Mouse (Mus musculus): ENCODE results near the gene Pmf1.
A peak's percentile ranks its signal among the peaks of the same experiment; 100 is the strongest.
"Not testable (repeated sequence)": the region's sequence is repeated elsewhere in the genome, so short reads cannot be mapped to it uniquely, and the experiment has no call there.

Pmf1 gene

DNA sequence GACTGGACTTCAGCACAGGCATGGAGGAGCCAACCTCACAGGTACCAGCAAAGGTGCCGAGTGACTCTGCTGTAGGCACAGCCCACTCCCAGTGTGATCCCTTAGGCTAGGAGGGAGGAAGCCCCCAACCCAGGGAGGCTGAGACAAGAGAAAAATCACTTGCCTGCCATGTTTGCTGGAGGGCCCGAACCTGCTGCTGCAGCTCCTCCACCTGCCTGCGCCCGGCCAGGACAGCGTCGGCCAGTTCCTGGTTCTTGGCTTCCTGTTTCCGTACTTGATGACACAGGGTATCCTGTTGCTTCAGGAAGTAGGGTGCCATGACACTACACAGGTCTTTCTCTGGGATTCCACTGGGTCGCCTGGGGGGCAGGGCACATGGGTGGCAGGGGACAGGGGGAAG, 14.4 kb downstream of the Pmf1 start:
- no peak for DNase-seq (ENCODE audit: low spot score in 2 of 2)

GRCm38 (mm10) chr3:88395288-88395687, 14.8 kb downstream of the Pmf1 start:
- no peak for DNase-seq (ENCODE audit: low spot score in 2 of 2)

DNA sequence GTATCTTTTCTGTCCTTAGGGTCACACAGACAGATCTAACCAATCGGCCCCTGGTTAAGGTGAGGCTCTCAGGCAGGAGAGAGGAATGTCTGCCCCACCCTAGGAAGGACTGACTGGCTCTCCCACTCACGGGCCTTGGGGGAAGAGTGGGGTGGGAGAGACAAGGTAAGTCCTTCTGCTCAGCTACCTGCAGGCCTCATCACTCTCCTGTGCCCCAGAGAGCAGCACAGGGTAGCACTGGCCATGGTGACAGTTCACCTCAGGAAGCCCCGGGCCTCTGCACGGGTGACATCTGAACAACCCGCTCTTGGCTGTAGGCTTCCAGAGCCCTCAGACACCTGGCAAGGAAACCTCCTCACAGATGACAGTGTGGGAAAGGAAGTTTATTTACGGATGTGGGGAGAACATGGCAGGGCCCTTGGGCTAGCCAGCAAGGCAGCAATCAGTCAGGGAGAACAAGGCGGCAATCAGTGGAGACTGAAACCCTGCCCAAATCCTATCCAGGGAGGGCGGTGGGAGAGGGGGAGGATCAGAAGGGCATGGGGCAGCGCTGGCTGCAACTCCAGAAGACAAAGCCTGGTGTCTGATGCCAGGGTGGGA, 16.3 kb downstream of the Pmf1 start:
- no peak for DNase-seq (ENCODE audit: low spot score in 2 of 2)

- no peak for DNase-seq (ENCODE audit: low spot score in 2 of 2)
Observed at GRCm38 (mm10) chr3:88384364-88384763, 25.8 kb downstream of the Pmf1 start, which contains the start of gene Bglap. Gene Bglap, minus strand, starts transcription at chr3:88384464.

DNA sequence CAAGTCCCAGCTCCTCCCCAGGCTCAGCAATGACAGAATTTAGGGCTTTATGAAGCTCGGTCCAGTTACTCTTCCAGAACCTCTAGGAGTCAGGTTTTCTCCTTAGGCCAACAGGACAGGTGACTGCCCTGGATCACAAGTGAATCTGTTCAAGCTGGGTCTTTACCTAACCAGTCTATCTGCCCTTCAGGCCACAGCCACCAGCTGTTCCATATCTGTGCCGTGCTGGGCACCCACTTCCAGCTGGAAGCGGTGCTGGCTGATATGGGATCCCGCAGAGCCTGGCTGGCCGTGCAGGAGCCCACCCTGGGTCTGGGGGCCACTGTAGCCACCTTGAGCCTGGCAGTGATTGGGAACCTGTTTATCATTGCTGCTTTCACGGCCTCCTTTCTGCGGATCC, 27.7 kb downstream of the Pmf1 start:
- not testable (repeated sequence) for DNase-seq (ENCODE audit: low spot score in 2 of 2)

- DNase-seq (ENCODE audit: low spot score in 2 of 2), result not testable (repeated sequence)
Observed at GRCm38 (mm10) chr3:88381389-88382315, 28.5 kb downstream of the Pmf1 start.

DNA sequence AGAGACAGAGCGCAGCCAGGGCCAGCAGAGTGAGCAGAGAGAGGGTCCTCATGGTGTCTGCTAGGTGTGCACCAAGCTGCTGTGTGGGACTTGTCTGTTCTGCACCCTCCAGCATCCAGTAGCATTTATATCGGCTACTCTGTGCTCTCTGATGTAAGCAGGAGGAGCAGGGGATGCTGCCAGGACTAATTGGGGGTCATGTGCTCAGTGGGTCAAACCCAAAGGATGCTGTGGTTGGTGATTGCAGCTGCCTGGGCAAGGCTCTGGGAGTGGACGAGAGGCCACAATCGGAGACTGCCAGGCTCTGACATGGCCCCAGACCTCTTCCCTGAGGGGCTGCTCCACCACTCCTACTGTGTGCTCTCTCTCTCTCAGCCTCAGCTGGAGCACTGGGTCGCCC, 31.5 kb downstream of the Pmf1 start, which contains the start of gene Bglap2:
TSS of gene Bglap2 (minus strand) at position 101 of the 400 bp plus-strand sequence.
- DNase-seq (ENCODE audit: low spot score in 2 of 2), result not testable (repeated sequence)

GRCm38 (mm10) chr3:88376644-88377043, 33.5 kb downstream of the Pmf1 start:
- not testable (repeated sequence) for DNase-seq (ENCODE audit: low spot score in 2 of 2)

GRCm38 (mm10) chr3:88375750-88376626, 34.1 kb downstream of the Pmf1 start:
- not testable (repeated sequence) for DNase-seq (ENCODE audit: low spot score in 2 of 2)

DNA sequence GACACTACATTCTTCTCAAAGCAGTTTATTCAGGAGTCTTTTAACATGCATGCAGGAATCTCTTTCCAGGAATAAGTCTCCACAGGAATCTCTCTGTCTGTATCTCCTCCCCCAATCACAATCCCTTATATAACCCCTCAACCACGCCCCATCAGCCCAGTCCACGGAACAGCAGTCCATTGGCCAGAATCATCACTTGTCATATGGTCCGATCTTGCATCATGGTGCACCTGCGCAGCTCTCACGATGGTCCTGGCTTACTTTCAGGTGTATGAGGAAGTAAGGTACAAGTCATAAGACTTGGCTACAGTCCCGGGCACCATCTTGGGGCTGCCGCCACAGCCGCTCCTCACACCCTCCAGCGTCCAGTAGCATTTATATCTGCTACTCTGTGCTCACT, 37.5 kb downstream of the Pmf1 start, which contains the start of gene Bglap3:
TSS of gene Bglap3 (minus strand) at position 101 of the 400 bp plus-strand sequence.
- DNase-seq (ENCODE audit: low spot score in 2 of 2), result not testable (repeated sequence)

- not testable (repeated sequence) for DNase-seq (ENCODE audit: low spot score in 2 of 2)
Observed at GRCm38 (mm10) chr3:88368511-88368910, 41.6 kb downstream of the Pmf1 start.

DNA sequence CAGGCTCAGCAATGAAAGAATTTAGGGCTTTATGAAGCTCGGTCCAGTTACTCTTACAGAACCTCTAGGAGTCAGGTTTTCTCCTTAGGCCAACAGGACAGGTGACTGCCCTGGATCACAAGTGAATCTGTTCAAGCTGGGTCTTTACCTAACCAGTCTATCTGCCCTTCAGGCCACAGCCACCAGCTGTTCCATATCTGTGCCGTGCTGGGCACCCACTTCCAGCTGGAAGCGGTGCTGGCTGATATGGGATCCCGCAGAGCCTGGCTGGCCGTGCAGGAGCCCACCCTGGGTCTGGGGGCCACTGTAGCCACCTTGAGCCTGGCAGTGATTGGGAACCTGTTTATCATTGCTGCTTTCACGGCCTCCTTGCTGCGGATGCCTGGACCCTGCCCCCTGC, 42.6 kb downstream of the Pmf1 start:
- DNase-seq (ENCODE audit: low spot score in 2 of 2), result not testable (repeated sequence)

GRCm38 (mm10) chr3:88366830-88367428, 43.2 kb downstream of the Pmf1 start:
- peak in 1 of 2 experiments; percentile 59 for DNase-seq (ENCODE audit: low spot score in 2 of 2)

GRCm38 (mm10) chr3:88365705-88366361, 44.3 kb downstream of the Pmf1 start:
- no peak for DNase-seq (ENCODE audit: low spot score in 2 of 2)

- DNase-seq (ENCODE audit: low spot score in 2 of 2), result no peak
Observed at GRCm38 (mm10) chr3:88364337-88364736, 45.8 kb downstream of the Pmf1 start, which contains the start of gene Paqr6. Gene Paqr6, plus strand, starts transcription at chr3:88364584.

DNA sequence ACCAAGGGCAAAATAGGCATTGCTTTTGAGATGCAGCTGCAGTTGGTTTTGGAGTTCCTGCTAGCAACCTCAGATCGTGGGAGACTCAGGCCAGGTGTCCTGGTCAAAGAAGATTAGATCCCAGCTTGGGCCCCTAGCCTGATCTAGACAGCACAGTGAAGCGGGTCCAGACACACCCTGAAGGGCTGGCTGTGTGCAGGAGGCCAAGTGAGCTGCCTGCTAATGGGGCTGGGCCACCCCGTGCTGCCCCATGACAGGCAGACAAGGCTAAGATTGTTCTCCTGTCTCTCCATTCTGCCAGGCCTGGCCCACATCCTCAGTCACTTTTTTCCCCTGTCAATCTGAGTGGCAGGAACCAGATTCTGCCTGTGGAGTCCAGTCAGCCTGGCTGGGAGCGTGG, 46.4 kb downstream of the Pmf1 start:
- DNase-seq (ENCODE audit: low spot score in 2 of 2), result no peak

DNA sequence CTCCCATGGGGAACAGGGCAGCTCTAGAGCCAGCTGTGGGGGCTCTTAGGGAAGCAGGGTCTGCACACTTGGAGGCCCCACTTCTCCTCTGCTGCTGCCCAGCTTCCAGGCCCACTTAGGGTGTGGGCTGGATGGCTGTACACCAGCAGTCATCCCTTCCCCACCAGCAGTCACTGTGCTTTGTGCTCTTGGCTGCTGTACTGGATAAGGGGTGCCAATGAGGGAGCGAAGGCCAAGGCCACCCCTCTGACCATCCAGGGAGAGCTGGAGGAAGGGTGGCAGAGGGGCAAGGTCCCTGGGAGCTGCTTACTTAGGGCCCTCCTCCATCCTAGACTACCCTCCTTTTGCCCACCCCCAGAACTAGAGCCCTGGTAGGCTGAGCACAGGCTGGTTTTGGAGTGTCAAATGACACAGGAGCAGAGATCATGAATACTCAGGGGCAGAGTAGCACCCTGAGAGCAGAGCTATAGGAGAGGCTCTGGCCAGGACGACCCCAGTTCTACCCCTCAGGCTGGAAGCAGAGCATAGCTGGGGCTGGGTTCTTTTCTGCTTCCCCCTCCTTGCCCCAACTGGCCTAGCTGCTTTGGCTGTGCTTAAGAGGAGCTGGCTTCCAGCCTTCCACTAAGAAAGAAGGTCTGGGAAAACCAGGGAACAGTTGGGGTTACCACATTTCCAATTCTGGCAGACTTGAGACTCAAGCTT, 48.4 kb downstream of the Pmf1 start:
- no peak for DNase-seq (ENCODE audit: low spot score in 2 of 2)

- DNase-seq (ENCODE audit: low spot score in 2 of 2), result no peak
Observed at GRCm38 (mm10) chr3:88361096-88361495, 49.0 kb downstream of the Pmf1 start.

GRCm38 (mm10) chr3:88359989-88360388, 50.1 kb downstream of the Pmf1 start:
- DNase-seq (ENCODE audit: low spot score in 2 of 2), result no peak

- no peak for DNase-seq (ENCODE audit: low spot score in 2 of 2)
Observed at GRCm38 (mm10) chr3:88359584-88359983, 50.5 kb downstream of the Pmf1 start.

Measured in frontal cortex, postnatal 14 days (tissue).